Mouse (Mus musculus) spleen, adult 2 months (tissue): ENCODE data around the gene Map3k1. TPM values are rescaled to one million over a fixed set of nuclear protein-coding genes. Genes with fewer than 3 reads are reported as not detected.
"Not testable (repeated sequence)": the region's sequence is repeated elsewhere in the genome, so short reads cannot be mapped to it uniquely, and the experiment has no call there.

ENCODE experiments used
- DNase-seq, 2 experiments: peaks; one replicate each; pipeline versions ENCODE4 v3.0.0 to v3.0.0-alpha.2; 2012 to 2021; ENCODE audit warnings: low spot score in 2 of 2, low read depth in 1 of 2
- H3K27ac ChIP-seq: fragments of 200-500 bp; 2 replicates; pipeline ENCODE4 v1.5.1; 2012; ENCODE audit warnings: low read length, inconsistent platforms; ENCODE audit not compliant: insufficient read depth
- H3K27me3 ChIP-seq: fragments of 200-500 bp; 2 replicates; pipeline ENCODE4 v1.6.1; 2012; ENCODE audit warnings: mild to moderate bottlenecking, moderate library complexity, low read length, inconsistent platforms; ENCODE audit not compliant: control insufficient read depth, insufficient read depth
- H3K36me3 ChIP-seq: fragments of 200-500 bp; 2 replicates; pipeline ENCODE4 v1.6.1; 2012; ENCODE audit warnings: mild to moderate bottlenecking, low read length, inconsistent platforms; ENCODE audit not compliant: control insufficient read depth, insufficient read depth
- H3K4me1 ChIP-seq: fragments of 200-500 bp; 2 replicates; pipeline ENCODE4 v1.6.1; 2011; ENCODE audit warnings: inconsistent platforms; ENCODE audit not compliant: control insufficient read depth, insufficient read depth, insufficient read length
- H3K4me3 ChIP-seq: fragments of 200-500 bp; 2 replicates; pipeline ENCODE4 v1.5.1; 2011; ENCODE audit warnings: mild to moderate bottlenecking, inconsistent platforms; ENCODE audit not compliant: insufficient read depth, insufficient read length; ENCODE audit errors: extremely low read depth
- CTCF ChIP-seq: fragments of 200-500 bp; IDR thresholded peaks from 2 replicates; pipeline ENCODE4 v1.5.1; 2011; ENCODE audit warnings: mild to moderate bottlenecking, inconsistent platforms; ENCODE audit not compliant: insufficient read depth, insufficient read length, insufficient replicate concordance; ENCODE audit errors: extremely low read depth
- POLR2A ChIP-seq: fragments of 200-500 bp; IDR thresholded peaks from 2 replicates; pipeline ENCODE4 v1.6.1; 2011; ENCODE audit warnings: low read depth, low read length, inconsistent platforms
- WGBS: fragments of 180-500 bp; shearing (Covaris S2); methylation state at CpG from one replicate; pipeline ENCODE4 v1.1.7; 2018; 5-methylcytosine and 5-hydroxymethylcytosine counted together
- polyA plus RNA-seq: library from polyadenylated mRNA; depleted of rRNA; stranded (reverse); fragments of >200 nt; gene quantifications from 2 replicates; pipeline ENCODE4 v1.2.3, GENCODE M21; 2012; rRNA removed

Map3k1 gene
- polyA plus RNA-seq, 1 experiment: 45.1 TPM

GRCm38 (mm10) chr13:111724811-111725164, 84.0 kb downstream of the Map3k1 start:
- no peaks in the 10 kb centered on the region for H3K36me3 ChIP-seq
- DNase-seq: peak; percentile 8 to 26
- H3K27me3 ChIP-seq: no peaks in the 10 kb centered on the region
- H3K4me1 ChIP-seq: peaks cover 5% of the 10 kb centered on the region
- H3K27ac ChIP-seq: no peak overlapping the region
- TF ChIP-seq CTCF (no peak), POLR2A (no peak)
- peak overlapping the region; percentile 72 for H3K4me3 ChIP-seq
- under 1% methylated on average over 18 of the region's 18 CpGs for WGBS

GRCm38 (mm10) chr13:111719726-111720125, 89.1 kb downstream of the Map3k1 start:
- no peak for DNase-seq
- Histone ChIP-seq H3K27me3 (no peaks in the 10 kb centered on the region), H3K4me3 (no peak overlapping the region), H3K36me3 (peaks cover 12% of the 10 kb centered on the region), H3K27ac (no peak overlapping the region), H3K4me1 (no peaks in the 10 kb centered on the region)
- TF ChIP-seq POLR2A: no peak
- no peak for TF ChIP-seq CTCF
- WGBS: 90% methylated on average over 9 of the region's 9 CpGs

- TF ChIP-seq CTCF: no peak
- TF ChIP-seq POLR2A: no peak
- Histone ChIP-seq H3K27ac (no peak overlapping the region), H3K4me1 (no peaks in the 10 kb centered on the region), H3K36me3 (peaks cover 51% of the 10 kb centered on the region), H3K27me3 (no peaks in the 10 kb centered on the region), H3K4me3 (no peak overlapping the region)
- DNase-seq: no peak
- 93% methylated on average over 4 of the region's 4 CpGs for WGBS
These were observed 98.3 kb downstream of the Map3k1 start for GRCm38 (mm10) chr13:111710531-111710930.

- not testable (repeated sequence) for H3K4me3 ChIP-seq, H3K4me1 ChIP-seq, H3K27ac ChIP-seq, H3K27me3 ChIP-seq, DNase-seq
- peaks cover 24% of the 10 kb centered on the region for H3K36me3 ChIP-seq
- 88% methylated on average over 4 of the region's 4 CpGs for WGBS
These were observed 104.8 kb downstream of the Map3k1 start for GRCm38 (mm10) chr13:111703952-111704351.

- Histone ChIP-seq H3K4me3 (no peak overlapping the region), H3K4me1 (no peaks in the 10 kb centered on the region), H3K27ac (no peak overlapping the region), H3K27me3 (no peaks in the 10 kb centered on the region), H3K36me3 (peaks cover 22% of the 10 kb centered on the region)
- DNase-seq: no peak
- TF ChIP-seq POLR2A (no peak), CTCF (no peak)
- 98% methylated on average over 10 of the region's 10 CpGs for WGBS
These were observed 105.4 kb downstream of the Map3k1 start for GRCm38 (mm10) chr13:111703396-111703795.

Other genes starting within 250 kb of the Map3k1 start
- gene Gm10198, start 216.2 kb downstream of the Map3k1 start, polyA plus RNA-seq: not detected in 2 replicates
- gene Mier3, start 128.0 kb downstream of the Map3k1 start, polyA plus RNA-seq: 3.0 and 3.5 TPM in 2 replicates